Mouse (Mus musculus): ENCODE data around the gene Tmigd3. TPM values are rescaled to one million over a fixed set of nuclear protein-coding genes. Genes with fewer than 3 reads are reported as not detected.

The Tmigd3 gene
- polyA plus RNA-seq, 1 experiment = not detected

GRCm38 (mm10) chr3:105873451-105874445 lies 3.0 kb downstream of the Tmigd3 start:
- Histone ChIP-seq H3K4me3 (ENCODE audit: insufficient read depth, poor library complexity, severe bottlenecking) (no peak overlapping the region), H3K79me3 (ENCODE audit: low read depth) (no peaks in the 10 kb centered on the region), H3K27me3 (ENCODE audit: control insufficient read depth, insufficient read depth, insufficient read length) (peaks cover 14% of the 10 kb centered on the region), H3K79me2 (ENCODE audit: control insufficient read depth, insufficient read depth) (no peaks in the 10 kb centered on the region), H3ac (ENCODE audit: control insufficient read depth, insufficient read length, low read depth) (no peak overlapping the region), H3K36me3 (ENCODE audit: control insufficient read depth, insufficient read depth) (no peaks in the 10 kb centered on the region)
- TF ChIP-seq MYOD1 (IDR thresholded peaks at IDR 0.05; ENCODE audit: control insufficient read depth, insufficient read length, low read depth) (no peak), MYOG (IDR thresholded peaks at IDR 0.05; ENCODE audit: control insufficient read depth, extremely low read depth, insufficient read length) (no peak), FOSL1 (IDR thresholded peaks at IDR 0.05; ENCODE audit: insufficient read depth, low read length, poor library complexity, severe bottlenecking) (no peak), CTCF (IDR thresholded peaks at IDR 0.05; ENCODE audit: control insufficient read depth, insufficient read depth, insufficient read length) (no peak), USF1 (IDR thresholded peaks at IDR 0.05; ENCODE audit: low read depth) (no peak), MAX (IDR thresholded peaks at IDR 0.05) (no peak), CEBPB (IDR thresholded peaks at IDR 0.05; ENCODE audit: low read depth) (no peak)

GRCm38 (mm10) chr3:105876022-105876421 lies 5.3 kb downstream of the Tmigd3 start:
- H3K36me3 ChIP-seq (ENCODE audit: control insufficient read depth, insufficient read depth) = no peaks in the 10 kb centered on the region
- no peak overlapping the region for H3K4me3 ChIP-seq (ENCODE audit: insufficient read depth, poor library complexity, severe bottlenecking)
- TF ChIP-seq USF1 (IDR thresholded peaks at IDR 0.05; ENCODE audit: low read depth) = no peak
- TF ChIP-seq CTCF (IDR thresholded peaks at IDR 0.05; ENCODE audit: control insufficient read depth, insufficient read depth, insufficient read length) = no peak
- no peak for TF ChIP-seq CEBPB (IDR thresholded peaks at IDR 0.05; ENCODE audit: low read depth)
- no peak for TF ChIP-seq FOSL1 (IDR thresholded peaks at IDR 0.05; ENCODE audit: insufficient read depth, low read length, poor library complexity, severe bottlenecking)
- no peak for TF ChIP-seq MYOG (IDR thresholded peaks at IDR 0.05; ENCODE audit: control insufficient read depth, extremely low read depth, insufficient read length)
- TF ChIP-seq MYOD1 (IDR thresholded peaks at IDR 0.05; ENCODE audit: control insufficient read depth, insufficient read length, low read depth) = no peak
- TF ChIP-seq MAX (IDR thresholded peaks at IDR 0.05) = no peak
- H3K79me3 ChIP-seq (ENCODE audit: low read depth) = no peaks in the 10 kb centered on the region
- H3K27me3 ChIP-seq (ENCODE audit: control insufficient read depth, insufficient read depth, insufficient read length) = peaks cover 14% of the 10 kb centered on the region
- no peak overlapping the region for H3ac ChIP-seq (ENCODE audit: control insufficient read depth, insufficient read length, low read depth)
- H3K79me2 ChIP-seq (ENCODE audit: control insufficient read depth, insufficient read depth) = no peaks in the 10 kb centered on the region

DNA sequence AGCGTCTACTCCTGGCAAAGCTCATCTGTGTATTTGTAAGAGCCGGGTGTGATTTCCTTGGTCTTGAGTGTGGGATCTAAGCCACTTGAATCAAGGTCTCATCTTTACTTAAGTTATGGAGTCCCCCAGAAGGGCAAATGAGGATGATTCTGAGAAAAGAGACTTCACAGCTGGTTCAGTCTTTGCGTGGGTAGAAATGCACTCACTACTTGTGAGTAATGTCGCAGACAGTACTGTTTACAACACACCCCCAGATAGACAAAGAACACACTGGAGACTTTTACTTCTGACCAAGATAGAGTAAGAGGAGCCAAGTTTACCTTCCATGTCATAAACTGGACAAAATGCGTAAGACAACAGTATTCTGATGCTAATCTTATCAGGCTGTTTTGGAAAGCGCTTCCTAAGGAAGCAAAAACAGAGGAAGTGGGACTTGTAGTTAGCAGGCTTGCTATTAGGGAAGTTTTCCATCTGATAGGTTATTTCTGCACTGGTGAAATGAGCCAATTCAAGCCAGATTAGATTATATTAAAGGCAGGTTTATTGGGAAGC lies 6.6 kb downstream of the Tmigd3 start:
- Histone ChIP-seq H3K79me2 (ENCODE audit: control insufficient read depth, insufficient read depth) (no peaks in the 10 kb centered on the region), H3K36me3 (ENCODE audit: control insufficient read depth, insufficient read depth) (no peaks in the 10 kb centered on the region), H3K79me3 (ENCODE audit: low read depth) (no peaks in the 10 kb centered on the region), H3ac (ENCODE audit: control insufficient read depth, insufficient read length, low read depth) (no peak overlapping the region), H3K27me3 (ENCODE audit: control insufficient read depth, insufficient read depth, insufficient read length) (peaks cover 19% of the 10 kb centered on the region), H3K4me3 (ENCODE audit: insufficient read depth, poor library complexity, severe bottlenecking) (no peak overlapping the region)
- TF ChIP-seq CEBPB (IDR thresholded peaks at IDR 0.05; ENCODE audit: low read depth) = no peak
- no peak for TF ChIP-seq USF1 (IDR thresholded peaks at IDR 0.05; ENCODE audit: low read depth)
- TF ChIP-seq CTCF (IDR thresholded peaks at IDR 0.05; ENCODE audit: control insufficient read depth, insufficient read depth, insufficient read length) = no peak
- no peak for TF ChIP-seq MAX (IDR thresholded peaks at IDR 0.05)
- no peak for TF ChIP-seq MYOG (IDR thresholded peaks at IDR 0.05; ENCODE audit: control insufficient read depth, extremely low read depth, insufficient read length)
- TF ChIP-seq FOSL1 (IDR thresholded peaks at IDR 0.05; ENCODE audit: insufficient read depth, low read length, poor library complexity, severe bottlenecking) = no peak
- no peak for TF ChIP-seq MYOD1 (IDR thresholded peaks at IDR 0.05; ENCODE audit: control insufficient read depth, insufficient read length, low read depth)

DNA sequence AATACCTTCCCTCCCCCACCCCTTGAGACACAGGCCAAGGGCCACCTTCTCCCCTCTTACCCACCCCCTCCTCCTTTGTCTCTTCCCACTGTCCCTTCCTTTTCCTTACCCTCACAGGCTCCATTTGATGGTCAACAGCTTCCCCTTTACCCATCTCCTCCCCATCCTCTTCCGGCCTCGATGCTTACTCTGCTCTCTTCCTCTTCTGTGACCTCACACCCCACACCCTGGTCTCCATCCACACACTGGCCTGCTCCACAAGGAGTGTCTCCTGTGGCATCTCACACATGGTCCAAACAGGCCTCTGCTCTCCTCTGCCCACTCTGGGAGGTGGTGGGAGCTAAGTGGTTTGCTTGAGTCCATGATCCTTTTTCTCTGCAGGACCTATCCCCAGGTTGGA lies 7.2 kb downstream of the Tmigd3 start:
- Histone ChIP-seq H3K4me3 (ENCODE audit: insufficient read depth, poor library complexity, severe bottlenecking) (no peak overlapping the region), H3K79me3 (ENCODE audit: low read depth) (no peaks in the 10 kb centered on the region), H3K36me3 (ENCODE audit: control insufficient read depth, insufficient read depth) (no peaks in the 10 kb centered on the region), H3K27me3 (ENCODE audit: control insufficient read depth, insufficient read depth, insufficient read length) (peaks cover 19% of the 10 kb centered on the region), H3ac (ENCODE audit: control insufficient read depth, insufficient read length, low read depth) (no peak overlapping the region), H3K79me2 (ENCODE audit: control insufficient read depth, insufficient read depth) (no peaks in the 10 kb centered on the region)
- TF ChIP-seq USF1 (IDR thresholded peaks at IDR 0.05; ENCODE audit: low read depth) (no peak), MAX (IDR thresholded peaks at IDR 0.05) (no peak), MYOD1 (IDR thresholded peaks at IDR 0.05; ENCODE audit: control insufficient read depth, insufficient read length, low read depth) (no peak), CTCF (IDR thresholded peaks at IDR 0.05; ENCODE audit: control insufficient read depth, insufficient read depth, insufficient read length) (no peak), CEBPB (IDR thresholded peaks at IDR 0.05; ENCODE audit: low read depth) (no peak), MYOG (IDR thresholded peaks at IDR 0.05; ENCODE audit: control insufficient read depth, extremely low read depth, insufficient read length) (no peak), FOSL1 (IDR thresholded peaks at IDR 0.05; ENCODE audit: insufficient read depth, low read length, poor library complexity, severe bottlenecking) (no peak)

DNA sequence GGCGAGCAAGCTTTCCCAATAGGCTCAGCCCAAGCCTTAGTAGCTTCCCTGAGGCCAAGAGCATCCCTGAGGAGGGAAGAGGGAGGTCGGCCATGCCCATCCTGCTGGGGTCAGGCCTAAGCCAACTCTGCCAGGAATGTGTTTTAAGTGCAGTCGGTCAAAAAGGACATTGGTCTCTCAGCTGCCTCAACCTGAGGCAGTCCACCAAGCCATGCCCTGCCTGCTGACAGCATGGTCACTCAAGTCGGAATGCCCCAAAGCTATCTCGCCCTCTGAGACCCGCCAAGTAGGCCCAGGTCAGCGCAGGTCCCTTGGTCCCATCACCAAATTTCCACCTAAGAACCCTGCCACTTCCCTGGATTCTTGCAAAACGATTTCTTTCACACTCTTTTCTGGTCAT lies 8.0 kb downstream of the Tmigd3 start:
- Histone ChIP-seq H3K4me3 (ENCODE audit: insufficient read depth, poor library complexity, severe bottlenecking) (no peak overlapping the region), H3K27me3 (ENCODE audit: control insufficient read depth, insufficient read depth, insufficient read length) (peaks cover 19% of the 10 kb centered on the region), H3ac (ENCODE audit: control insufficient read depth, insufficient read length, low read depth) (no peak overlapping the region), H3K36me3 (ENCODE audit: control insufficient read depth, insufficient read depth) (no peaks in the 10 kb centered on the region), H3K79me3 (ENCODE audit: low read depth) (no peaks in the 10 kb centered on the region), H3K79me2 (ENCODE audit: control insufficient read depth, insufficient read depth) (no peaks in the 10 kb centered on the region)
- TF ChIP-seq FOSL1 (IDR thresholded peaks at IDR 0.05; ENCODE audit: insufficient read depth, low read length, poor library complexity, severe bottlenecking) (no peak), CEBPB (IDR thresholded peaks at IDR 0.05; ENCODE audit: low read depth) (no peak), MYOD1 (IDR thresholded peaks at IDR 0.05; ENCODE audit: control insufficient read depth, insufficient read length, low read depth) (no peak), MYOG (IDR thresholded peaks at IDR 0.05; ENCODE audit: control insufficient read depth, extremely low read depth, insufficient read length) (no peak), USF1 (IDR thresholded peaks at IDR 0.05; ENCODE audit: low read depth) (no peak), MAX (IDR thresholded peaks at IDR 0.05) (no peak), CTCF (IDR thresholded peaks at IDR 0.05; ENCODE audit: control insufficient read depth, insufficient read depth, insufficient read length) (no peak)
